Mouse (Mus musculus) cerebellum, adult 2 months (tissue): ENCODE measurements around the gene Fam234b. TPM values are rescaled to one million over a fixed set of nuclear protein-coding genes. Genes with fewer than 3 reads are reported as not detected.

ENCODE experiments used
- DNase-seq, 2 experiments: peaks; one replicate each; pipeline ENCODE4 v3.0.0; 2021
- H3K27ac ChIP-seq: fragments of 200-500 bp; 2 replicates; pipeline ENCODE4 v1.5.1; 2012; ENCODE audit warnings: low read length, control low read depth, inconsistent platforms; ENCODE audit not compliant: insufficient read depth
- H3K27me3 ChIP-seq: fragments of 200-500 bp; 2 replicates; pipeline ENCODE4 v1.6.1; 2012; ENCODE audit warnings: inconsistent platforms, mild to moderate bottlenecking, low read length, moderate library complexity; ENCODE audit not compliant: control insufficient read depth, insufficient read depth
- H3K4me1 ChIP-seq: fragments of 200-500 bp; 2 replicates; pipeline ENCODE4 v1.6.1; 2011; ENCODE audit warnings: low read length; ENCODE audit not compliant: control insufficient read depth, insufficient read depth
- H3K4me3 ChIP-seq: fragments of 200-500 bp; replicated peaks from 2 replicates; pipeline ENCODE3; 2011; ENCODE audit warnings: mild to moderate bottlenecking, low read depth, low read length, control low read depth; ENCODE audit not compliant: insufficient read depth
- CTCF ChIP-seq: fragments of 200-500 bp; IDR thresholded peaks from 2 replicates; pipeline ENCODE4 v1.5.1; 2011; ENCODE audit warnings: low read depth, mild to moderate bottlenecking, control low read depth, low read length, moderate library complexity, borderline replicate concordance; ENCODE audit not compliant: insufficient read depth
- POLR2A ChIP-seq: fragments of 200-500 bp; IDR thresholded peaks from 2 replicates; pipeline ENCODE4 v1.6.1; 2011; ENCODE audit warnings: low read length, control low read depth, borderline replicate concordance; ENCODE audit not compliant: insufficient read depth
- WGBS: fragments of 180-500 bp; shearing (Covaris S2); methylation state at CpG from one replicate; pipeline ENCODE4 v1.1.7; 2018; 5-methylcytosine and 5-hydroxymethylcytosine counted together
- polyA plus RNA-seq: library from polyadenylated mRNA; depleted of rRNA; stranded (reverse); fragments of >200 nt; gene quantifications from 2 replicates; pipeline ENCODE4 v1.2.3, GENCODE M21; 2012

Fam234b gene
- polyA plus RNA-seq, 1 experiment: 118 TPM

DNA sequence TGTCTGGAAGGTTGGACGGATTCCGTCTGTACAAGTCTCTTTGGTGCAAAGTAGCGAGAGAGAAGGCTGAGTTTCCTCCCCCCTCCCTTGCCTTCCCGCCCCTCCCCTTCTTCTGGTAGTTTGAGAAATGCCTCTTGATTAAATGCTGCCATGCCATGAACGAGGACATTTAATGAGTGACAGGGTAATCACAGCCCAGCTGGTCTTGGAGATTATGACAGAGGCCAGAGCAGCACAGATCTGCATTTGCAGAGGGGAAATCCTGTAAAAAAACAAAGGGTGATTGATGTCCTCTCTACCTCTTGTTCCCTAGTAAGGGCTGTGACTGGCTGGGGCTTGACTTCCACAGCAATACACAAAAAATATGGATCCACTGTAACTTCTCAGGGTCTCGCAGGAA lies 50.1 kb downstream of the Fam234b start:
- H3K27me3 ChIP-seq: no peaks in the 10 kb centered on the region; the same call in 1 of the 2 replicates
- WGBS: 55% methylated on average over 6 of the region's 6 CpGs
- H3K4me1 ChIP-seq: no peaks in the 10 kb centered on the region
- no peak overlapping the region for H3K27ac ChIP-seq
- no peak overlapping the region for H3K4me3 ChIP-seq
- DNase-seq: no peak
- TF ChIP-seq CTCF (no peak), POLR2A (no peak)

DNA sequence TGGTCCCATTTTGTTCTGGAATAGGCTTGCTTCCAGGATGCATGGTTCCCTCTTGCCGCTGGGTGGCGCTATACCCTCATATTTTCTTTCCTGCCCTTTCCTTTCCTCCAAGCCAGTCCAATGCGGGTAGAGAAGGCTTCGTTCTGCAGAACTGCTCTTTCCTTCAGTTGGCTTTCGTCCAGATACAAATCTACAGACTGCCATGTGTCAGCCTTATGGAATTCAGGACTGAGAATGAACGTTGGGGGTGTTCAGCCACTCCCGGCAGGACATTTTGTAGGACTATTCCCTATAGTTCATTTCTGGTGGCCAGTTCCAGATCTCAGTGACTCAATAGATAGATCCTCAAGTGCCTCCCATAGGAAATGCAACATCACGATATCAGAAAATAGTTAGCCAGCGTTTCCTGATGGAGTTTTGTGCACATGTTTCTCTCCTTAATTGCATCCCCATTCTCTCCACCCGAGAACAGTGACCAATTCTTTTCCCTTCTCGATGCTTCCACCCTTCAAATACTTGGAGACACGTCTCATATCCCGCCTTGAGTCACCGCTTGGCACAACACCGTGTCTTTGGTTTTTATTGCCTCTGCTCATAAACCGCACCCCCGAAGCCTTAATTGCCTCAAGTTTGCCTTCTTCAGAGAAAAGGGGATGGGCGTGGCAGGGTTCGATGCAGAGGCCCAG lies 52.2 kb downstream of the Fam234b start:
- TF ChIP-seq POLR2A (no peak), CTCF (peak; percentile 85)
- Histone ChIP-seq H3K4me1 (no peaks in the 10 kb centered on the region), H3K27ac (no peak overlapping the region), H3K27me3 (no peaks in the 10 kb centered on the region; the same call in 1 of the 2 replicates), H3K4me3 (no peak overlapping the region)
- 39% methylated on average over 19 of the region's 19 CpGs for WGBS
- peak; percentile 35 to 51 for DNase-seq

DNA sequence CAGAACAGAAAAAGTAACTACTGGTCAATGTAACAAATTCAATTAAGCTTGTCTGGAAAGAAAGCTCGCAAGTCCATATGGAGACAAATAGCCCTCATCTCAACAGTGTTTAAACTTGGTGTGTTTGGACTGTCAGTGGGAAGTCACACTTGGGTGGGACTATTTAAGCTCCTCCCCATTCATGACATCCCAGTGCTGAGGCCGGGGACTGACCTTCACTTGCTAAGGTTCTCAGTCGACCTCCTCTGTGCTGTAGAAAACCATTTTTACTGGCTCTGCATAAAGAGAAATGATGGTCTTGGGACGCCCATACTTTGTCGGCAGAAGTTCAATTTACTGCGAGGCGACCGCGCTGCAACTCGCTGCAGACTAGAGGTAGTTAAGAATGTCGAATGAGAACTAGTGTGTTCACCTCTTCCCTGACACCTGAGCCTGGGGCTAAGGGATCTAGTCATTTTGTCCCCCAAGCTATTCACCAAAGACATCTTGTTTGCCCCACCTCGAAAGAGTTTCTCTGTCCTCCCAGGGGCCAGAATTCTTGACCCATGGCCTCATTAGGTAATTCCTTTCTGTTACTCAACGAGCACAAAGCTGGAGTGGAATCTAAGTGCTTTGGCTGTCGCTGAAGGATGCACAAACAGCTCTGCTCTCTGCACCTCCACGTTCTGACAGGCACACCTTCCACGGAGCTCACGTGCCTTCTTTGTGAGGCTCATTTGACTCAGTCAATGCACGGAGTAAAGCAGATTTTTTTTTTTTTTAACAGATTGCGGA lies 53.3 kb downstream of the Fam234b start:
- TF ChIP-seq POLR2A (no peak), CTCF (no peak)
- DNase-seq: no peak
- no peak overlapping the region for H3K27ac ChIP-seq
- WGBS: 86% methylated on average over 19 of the region's 19 CpGs
- H3K4me3 ChIP-seq: no peak overlapping the region
- H3K4me1 ChIP-seq: no peaks in the 10 kb centered on the region
- H3K27me3 ChIP-seq: no peaks in the 10 kb centered on the region; the same call in 1 of the 2 replicates

DNA sequence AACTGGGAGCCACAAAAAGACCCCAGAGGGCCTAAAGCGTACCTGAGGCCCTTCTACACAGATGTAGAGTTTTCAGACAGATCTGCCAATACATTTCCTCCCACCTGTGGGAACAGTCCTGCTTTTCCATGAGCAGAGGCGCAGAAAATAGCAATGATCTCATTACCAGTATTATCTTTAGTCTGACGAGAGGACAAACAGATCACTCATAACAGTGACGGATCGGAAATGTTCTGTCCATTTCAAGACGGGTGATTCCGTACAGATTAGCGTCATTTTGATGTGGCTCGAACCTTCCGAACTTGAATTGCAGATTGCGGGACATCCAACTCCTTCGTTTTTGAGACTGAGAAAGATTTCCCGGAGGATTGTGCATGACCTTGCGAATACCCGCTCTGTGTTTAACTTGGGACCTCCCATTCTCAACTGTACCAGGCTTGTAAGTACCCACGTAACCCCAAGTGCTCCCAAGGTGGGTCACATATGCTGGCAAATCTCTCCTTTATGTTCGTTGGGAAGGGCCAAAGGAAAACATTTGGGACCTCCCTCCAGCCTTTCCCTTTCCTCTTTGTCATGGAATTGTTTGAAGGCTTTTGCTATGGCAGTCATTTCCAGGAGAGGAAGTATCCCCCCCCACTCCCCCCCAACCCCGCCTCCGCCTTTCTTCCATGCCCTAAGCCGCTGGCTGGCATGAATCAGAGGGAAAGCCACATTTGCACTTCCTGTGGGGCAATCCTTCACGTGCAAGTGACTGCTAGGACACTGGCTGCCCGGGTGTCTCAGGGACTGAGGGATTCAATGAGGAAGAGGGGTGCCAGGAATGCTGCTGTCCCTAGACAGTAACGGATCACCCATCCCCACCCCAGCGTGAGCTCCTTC lies 54.3 kb downstream of the Fam234b start:
- Histone ChIP-seq H3K27ac (no peak overlapping the region), H3K4me3 (no peak overlapping the region), H3K27me3 (no peaks in the 10 kb centered on the region; the same call in 1 of the 2 replicates), H3K4me1 (no peaks in the 10 kb centered on the region)
- 59% methylated on average over 24 of the region's 24 CpGs for WGBS
- TF ChIP-seq POLR2A (no peak), CTCF (no peak)
- DNase-seq: no peak

DNA sequence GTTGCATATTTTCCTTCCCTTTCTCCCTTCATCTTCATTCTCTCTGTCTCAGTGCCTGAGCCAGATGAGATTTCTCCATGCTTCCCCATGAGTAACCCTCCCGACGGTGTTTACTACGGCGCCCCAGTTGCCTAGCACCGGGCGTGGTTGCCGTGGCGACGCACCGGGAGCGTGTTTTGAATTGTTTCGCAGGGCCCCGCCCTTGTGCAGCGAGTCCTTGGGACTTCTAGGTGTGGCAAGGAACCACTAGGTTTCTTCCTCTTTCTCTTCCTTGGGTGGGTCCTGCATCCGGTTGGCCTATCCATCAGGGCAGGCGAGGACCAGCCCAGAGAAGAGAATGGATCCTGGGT lies 54.9 kb downstream of the Fam234b start:
- Histone ChIP-seq H3K27me3 (no peaks in the 10 kb centered on the region; the same call in 1 of the 2 replicates), H3K4me1 (no peaks in the 10 kb centered on the region), H3K27ac (no peak overlapping the region), H3K4me3 (no peak overlapping the region)
- DNase-seq: peak; percentile 15 to 22
- WGBS: 10% methylated on average over 16 of the region's 16 CpGs
- no peak for TF ChIP-seq POLR2A
- TF ChIP-seq CTCF: no peak

DNA sequence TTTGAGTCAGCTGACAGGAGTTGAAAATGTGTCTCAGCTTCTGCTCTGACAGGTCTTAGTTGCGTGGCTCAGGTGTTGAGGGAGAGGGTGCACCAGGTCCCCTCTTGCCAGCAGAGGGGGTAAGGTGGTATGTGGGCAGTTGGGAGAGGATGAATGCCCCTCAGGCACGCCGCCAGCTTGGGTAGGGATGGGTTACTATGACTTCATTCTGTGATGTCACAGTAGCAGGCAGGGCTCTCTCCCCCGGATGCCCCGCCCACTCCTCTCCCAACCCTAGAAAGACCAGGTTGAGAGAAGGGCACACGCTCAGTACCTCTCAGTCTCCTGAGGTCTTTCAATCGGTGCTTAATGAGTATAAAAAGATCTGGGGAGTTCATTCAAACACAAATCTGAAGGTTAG lies 56.4 kb downstream of the Fam234b start, which contains the start of gene Gsg1:
Gene Gsg1 (minus strand): TSS at position 199 of the 400 bp plus-strand sequence.
- no peak for DNase-seq
- Histone ChIP-seq H3K4me3 (no peak within 1 kb of the TSS), H3K27me3 (no peaks in the 10 kb centered on the region; the same call in 1 of the 2 replicates), H3K27ac (no peak within 1 kb of the TSS), H3K4me1 (no peaks in the 10 kb centered on the region)
- no peak for TF ChIP-seq POLR2A
- TF ChIP-seq CTCF: no peak
- 88% methylated on average over 7 of the region's 7 CpGs for WGBS

DNA sequence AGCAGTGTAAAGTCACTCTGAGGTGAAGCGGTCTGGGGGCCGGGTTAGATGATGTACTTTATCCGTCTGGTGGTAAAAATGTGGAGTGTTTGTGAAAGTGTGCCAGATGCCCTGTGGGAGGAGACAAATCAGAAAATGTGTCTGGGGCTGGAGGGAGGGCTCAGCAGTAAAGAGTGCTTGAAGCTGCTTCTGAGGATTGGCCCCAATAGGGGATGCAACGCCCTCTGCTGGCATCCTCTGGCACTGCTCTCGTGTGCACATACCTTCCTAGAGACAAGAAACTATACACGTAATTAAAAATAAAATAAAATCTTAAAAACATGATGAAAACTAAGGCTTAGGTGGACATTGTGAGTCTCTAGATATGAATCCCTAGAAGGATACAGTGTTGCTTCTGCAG lies 62.7 kb downstream of the Fam234b start:
- DNase-seq: no peak
- WGBS: 91% methylated on average over 6 of the region's 6 CpGs
- no peak overlapping the region for H3K27ac ChIP-seq
- TF ChIP-seq CTCF (no peak), POLR2A (no peak)
- H3K4me1 ChIP-seq: no peaks in the 10 kb centered on the region
- no peak overlapping the region for H3K4me3 ChIP-seq
- H3K27me3 ChIP-seq: no peaks in the 10 kb centered on the region
